Mouse (Mus musculus) myocyte (in vitro differentiated cells): Measurements from ENCODE around the gene Igf2bp3. TPM values are rescaled to one million over a fixed set of nuclear protein-coding genes. Genes with fewer than 3 reads are reported as not detected.

Source experiments
- H3K27me3 ChIP-seq: one replicate; pipeline ENCODE4 v1.6.1; 2011; ENCODE audit not compliant: control insufficient read depth, insufficient read depth, insufficient read length
- H3K36me3 ChIP-seq: one replicate; pipeline ENCODE4 v1.6.1; 2011; ENCODE audit not compliant: control insufficient read depth, insufficient read depth
- H3K4me2 ChIP-seq: one replicate; pipeline ENCODE4 v1.6.1; 2011; ENCODE audit warnings: low read depth, control low read depth
- H3K4me3 ChIP-seq: one replicate; pipeline ENCODE4 v1.5.1; 2011; ENCODE audit warnings: mild to moderate bottlenecking, control low read depth, moderate library complexity
- H3K79me2 ChIP-seq: one replicate; pipeline ENCODE4 v1.6.1; 2011; ENCODE audit not compliant: control insufficient read depth, insufficient read depth
- H3ac ChIP-seq: one replicate; pipeline ENCODE4 v1.6.1; 2011; ENCODE audit not compliant: control insufficient read depth, insufficient read length
- CEBPB ChIP-seq: IDR thresholded peaks from 2 replicates; pipeline ENCODE4 v1.6.1; 2011; ENCODE audit warnings: mild to moderate bottlenecking, moderate library complexity; ENCODE audit not compliant: poor library complexity, insufficient read depth, severe bottlenecking
- E2F4 ChIP-seq: IDR thresholded peaks from one replicate; pipeline ENCODE4 v1.6.1; 2011; ENCODE audit warnings: mild to moderate bottlenecking, control low read depth, moderate library complexity; ENCODE audit not compliant: insufficient read depth
- MAX ChIP-seq: IDR thresholded peaks from one replicate; pipeline ENCODE4 v1.6.1; 2011; ENCODE audit warnings: low read depth, mild to moderate bottlenecking, control low read depth
- MYOD1 ChIP-seq, 3 experiments: IDR thresholded peaks; one replicate each; pipeline ENCODE4 v1.6.1; 2011; ENCODE audit warnings: control low read depth in 2 of 3, low read depth in 2 of 3, mild to moderate bottlenecking in 2 of 3, moderate library complexity in 1 of 3; ENCODE audit not compliant: insufficient read length in 2 of 3, control insufficient read depth in 1 of 3
- MYOG ChIP-seq, 3 experiments: IDR thresholded peaks; one replicate each; pipeline ENCODE4 v1.6.1; 2011; ENCODE audit warnings: control low read depth in 2 of 3, low read depth in 2 of 3, mild to moderate bottlenecking in 2 of 3; ENCODE audit not compliant: insufficient read length in 2 of 3, control insufficient read depth in 1 of 3, insufficient read depth in 1 of 3
- POLR2A ChIP-seq: IDR thresholded peaks from one replicate; pipeline ENCODE4 v1.6.1; 2011; ENCODE audit warnings: low read depth, mild to moderate bottlenecking, control low read depth, moderate library complexity; ENCODE audit not compliant: insufficient read length
- POLR2AphosphoS2 ChIP-seq: IDR thresholded peaks from one replicate; pipeline ENCODE4 v1.6.1; 2011; ENCODE audit warnings: low read depth, control low read depth; ENCODE audit not compliant: insufficient read length
- REST ChIP-seq: IDR thresholded peaks from one replicate; pipeline ENCODE4 v1.6.1; 2011; ENCODE audit warnings: mild to moderate bottlenecking, control low read depth, moderate library complexity; ENCODE audit not compliant: insufficient read depth, insufficient read length
- SRF ChIP-seq: IDR thresholded peaks from one replicate; pipeline ENCODE4 v1.6.1; 2011; ENCODE audit warnings: low read depth; ENCODE audit not compliant: control insufficient read depth, insufficient read length
- TCF12 ChIP-seq: IDR thresholded peaks from one replicate; pipeline ENCODE4 v1.6.1; 2011; ENCODE audit warnings: mild to moderate bottlenecking, control low read depth; ENCODE audit not compliant: poor library complexity, insufficient read depth, severe bottlenecking
- TCF3 ChIP-seq: IDR thresholded peaks from one replicate; pipeline ENCODE4 v1.6.1; 2011; ENCODE audit warnings: low read depth, control low read depth; ENCODE audit not compliant: insufficient read length
- USF1 ChIP-seq: IDR thresholded peaks from one replicate; pipeline ENCODE4 v1.6.1; 2011; ENCODE audit warnings: low read depth, mild to moderate bottlenecking, control low read depth, moderate library complexity
- polyA plus RNA-seq: library from polyadenylated mRNA; unstranded; fragments of >200 nt; fragmentation: generic; extraction: Trizol; gene quantifications from one replicate; pipeline ENCODE4 v1.2.1, GENCODE M21; 2012; ENCODE audit warnings: missing spikeins

The Igf2bp3 gene
- polyA plus RNA-seq, 1 experiment = 0.26 TPM

DNA sequence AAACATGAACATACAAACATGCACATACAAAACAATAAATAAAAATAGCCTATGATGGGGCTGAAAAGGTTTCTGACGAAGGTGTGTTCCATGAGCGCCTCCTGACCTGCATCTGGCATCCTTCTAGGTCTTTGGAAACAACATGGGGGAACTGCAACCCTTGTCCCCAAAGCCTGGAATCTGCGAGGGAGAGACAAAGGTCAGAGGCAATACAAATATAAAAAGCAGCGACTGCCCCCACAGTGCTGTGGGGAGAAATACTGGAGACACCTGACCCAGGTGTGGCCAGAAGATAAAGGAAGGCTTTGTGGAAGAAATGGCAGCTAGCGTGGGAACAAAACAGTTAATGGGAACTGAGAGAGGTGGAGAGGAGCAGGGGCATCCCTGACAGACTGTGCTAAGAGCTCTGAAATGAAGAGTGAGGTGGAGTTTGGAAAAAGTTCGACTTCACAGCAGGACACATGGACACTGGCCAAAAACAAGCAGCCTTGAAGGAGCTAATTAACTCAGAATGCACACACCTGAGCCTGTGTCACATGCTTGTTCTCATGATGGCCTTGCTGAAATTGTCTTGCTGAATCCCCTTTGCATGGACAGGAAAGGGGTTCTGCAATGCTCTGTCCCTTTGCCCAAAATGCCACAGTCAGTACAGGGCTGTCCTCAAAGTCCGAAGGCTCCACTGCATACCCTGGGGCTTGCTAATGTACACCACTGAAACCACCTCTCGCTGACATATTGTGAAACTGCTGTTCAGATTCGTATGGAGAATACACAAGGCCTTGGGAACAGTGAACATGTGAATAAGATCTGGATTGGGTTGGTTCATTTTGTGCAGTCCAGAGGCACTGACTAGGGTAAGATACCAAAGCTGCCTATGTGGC lies 64.2 kb downstream of the Igf2bp3 start:
- no peaks in the 10 kb centered on the region for H3K36me3 ChIP-seq
- H3K4me2 ChIP-seq = no peak overlapping the region
- peaks cover 20% of the 10 kb centered on the region for H3K27me3 ChIP-seq
- H3ac ChIP-seq = no peak overlapping the region
- no peak overlapping the region for H3K4me3 ChIP-seq
- no peak for TF ChIP-seq MYOG (IDR thresholded peaks at IDR 0.05; ENCODE audit: control insufficient read depth in 1 of 3, insufficient read depth in 1 of 3, insufficient read length in 2 of 3, low read depth in 2 of 3)
- TF ChIP-seq TCF12 = no peak
- TF ChIP-seq POLR2A = no peak
- no peak for TF ChIP-seq CEBPB
- no peak for TF ChIP-seq REST
- no peak for TF ChIP-seq MYOD1 (IDR thresholded peaks at IDR 0.05; ENCODE audit: control insufficient read depth in 1 of 3, insufficient read length in 2 of 3, low read depth in 2 of 3)
- no peak for TF ChIP-seq POLR2AphosphoS2
- no peak for TF ChIP-seq E2F4
- TF ChIP-seq USF1 = no peak
- TF ChIP-seq SRF = no peak
- no peak for TF ChIP-seq TCF3
- no peak for TF ChIP-seq MAX
- no peaks in the 10 kb centered on the region for H3K79me2 ChIP-seq

DNA sequence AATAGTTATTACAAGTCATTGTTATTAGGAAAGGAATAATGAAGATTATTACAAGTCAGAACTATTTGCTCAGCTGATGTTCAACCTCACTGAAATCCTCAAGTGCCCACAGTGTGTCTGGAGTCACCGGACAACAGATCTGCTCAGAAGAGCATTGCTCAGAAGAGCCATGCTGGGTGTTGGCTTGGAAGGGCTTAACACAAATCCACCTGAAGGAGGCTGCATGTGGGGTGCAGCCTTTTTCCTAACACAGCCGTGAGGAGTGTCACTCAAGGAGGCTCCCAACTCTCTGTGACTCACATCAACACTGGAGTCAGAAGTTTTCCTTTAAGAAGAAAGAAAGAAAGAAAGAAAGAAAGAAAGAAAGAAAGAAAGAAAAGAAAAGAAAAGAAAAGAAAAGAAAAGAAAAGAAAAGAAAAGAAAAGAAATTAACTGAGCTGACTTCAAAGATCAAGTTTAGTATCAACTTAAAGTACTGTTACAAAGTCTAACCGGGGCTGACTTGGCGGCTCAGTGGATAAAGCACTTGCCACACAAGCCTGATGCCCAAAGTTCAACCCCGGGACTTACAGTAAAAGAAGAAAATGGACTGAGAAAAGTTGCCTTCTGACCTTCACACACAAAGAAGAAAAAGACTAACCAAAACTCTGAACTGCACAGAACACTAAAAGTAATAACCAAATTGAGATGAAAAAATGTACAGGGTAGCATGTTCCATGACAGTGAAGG lies 65.4 kb downstream of the Igf2bp3 start:
- Histone ChIP-seq H3K4me2 (no peak overlapping the region), H3K79me2 (no peaks in the 10 kb centered on the region), H3K4me3 (no peak overlapping the region), H3K27me3 (peaks cover 20% of the 10 kb centered on the region), H3ac (no peak overlapping the region), H3K36me3 (no peaks in the 10 kb centered on the region)
- TF ChIP-seq E2F4 (no peak), REST (no peak), MAX (no peak), USF1 (no peak), CEBPB (no peak), SRF (no peak)

DNA sequence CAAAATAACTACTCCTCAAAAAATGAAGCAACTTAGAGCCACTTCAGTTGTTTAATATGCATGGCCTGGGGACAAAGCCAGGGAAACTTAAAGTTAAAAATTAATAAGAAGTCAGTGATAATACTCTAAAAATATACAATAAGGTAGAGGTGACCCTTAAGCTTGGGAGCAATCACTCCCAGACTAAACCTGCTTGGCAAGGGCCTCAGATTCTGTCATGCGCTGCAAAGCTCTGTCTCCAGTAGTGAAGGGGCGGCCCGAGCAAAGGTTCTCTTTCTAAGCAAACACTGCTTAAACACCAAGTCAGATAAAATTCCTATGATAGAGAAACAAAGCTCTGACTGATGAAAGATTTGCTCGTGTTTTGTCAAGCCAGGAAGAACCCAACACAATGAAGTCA lies 66.0 kb downstream of the Igf2bp3 start:
- H3ac ChIP-seq = no peak overlapping the region
- H3K4me3 ChIP-seq = no peak overlapping the region
- peaks cover 20% of the 10 kb centered on the region for H3K27me3 ChIP-seq
- no peaks in the 10 kb centered on the region for H3K79me2 ChIP-seq
- no peak overlapping the region for H3K4me2 ChIP-seq
- no peak for TF ChIP-seq POLR2AphosphoS2
- TF ChIP-seq SRF = no peak
- no peak for TF ChIP-seq CEBPB
- no peak for TF ChIP-seq E2F4
- TF ChIP-seq REST = no peak
- TF ChIP-seq TCF12 = no peak
- TF ChIP-seq POLR2A = no peak
- no peak for TF ChIP-seq USF1
- no peak for TF ChIP-seq TCF3
- TF ChIP-seq MAX = no peak
- no peak for TF ChIP-seq MYOD1 (IDR thresholded peaks at IDR 0.05; ENCODE audit: control insufficient read depth in 1 of 3, insufficient read length in 2 of 3, low read depth in 2 of 3)
- TF ChIP-seq MYOG (IDR thresholded peaks at IDR 0.05; ENCODE audit: control insufficient read depth in 1 of 3, insufficient read depth in 1 of 3, insufficient read length in 2 of 3, low read depth in 2 of 3) = no peak
- H3K36me3 ChIP-seq = no peaks in the 10 kb centered on the region

DNA sequence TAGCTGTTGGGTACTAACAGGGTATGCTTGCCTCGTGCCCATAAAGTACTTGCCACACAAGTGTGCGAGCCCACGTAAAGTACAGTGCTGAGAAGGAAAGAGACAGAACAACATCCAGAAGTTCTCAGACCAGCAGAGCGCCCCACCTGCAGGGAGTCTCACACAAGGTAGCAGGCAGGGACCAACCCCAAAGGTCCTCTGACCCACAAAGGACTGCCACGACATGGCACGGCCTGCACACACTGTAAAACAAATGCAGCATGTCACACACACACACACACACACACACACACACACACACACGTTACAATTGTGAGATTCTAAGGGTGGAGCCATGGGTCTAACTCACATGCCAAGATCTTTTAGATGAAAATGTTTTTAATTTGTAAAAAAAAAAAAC lies 66.4 kb downstream of the Igf2bp3 start:
- H3ac ChIP-seq = no peak overlapping the region
- TF ChIP-seq TCF12 (no peak), USF1 (no peak), REST (no peak), TCF3 (no peak), POLR2AphosphoS2 (no peak), SRF (no peak), MYOG (IDR thresholded peaks at IDR 0.05; ENCODE audit: control insufficient read depth in 1 of 3, insufficient read depth in 1 of 3, insufficient read length in 2 of 3, low read depth in 2 of 3) (no peak), MAX (no peak), MYOD1 (IDR thresholded peaks at IDR 0.05; ENCODE audit: control insufficient read depth in 1 of 3, insufficient read length in 2 of 3, low read depth in 2 of 3) (no peak), CEBPB (no peak), E2F4 (no peak), POLR2A (no peak)

More for the DNA sequence above, 66.4 kb downstream of the Igf2bp3 start:
- Histone ChIP-seq H3K4me2 (no peak overlapping the region), H3K79me2 (no peaks in the 10 kb centered on the region), H3K4me3 (no peak overlapping the region), H3K36me3 (no peaks in the 10 kb centered on the region), H3K27me3 (peaks cover 20% of the 10 kb centered on the region)
